Mouse (Mus musculus): ENCODE results near the gene Ccar1. TPM values are rescaled to one million over a fixed set of nuclear protein-coding genes. Genes with fewer than 3 reads are reported as not detected.

Gene Ccar1
- polyA plus RNA-seq, 1 experiment from 2014 or later = 43.0 TPM

DNA sequence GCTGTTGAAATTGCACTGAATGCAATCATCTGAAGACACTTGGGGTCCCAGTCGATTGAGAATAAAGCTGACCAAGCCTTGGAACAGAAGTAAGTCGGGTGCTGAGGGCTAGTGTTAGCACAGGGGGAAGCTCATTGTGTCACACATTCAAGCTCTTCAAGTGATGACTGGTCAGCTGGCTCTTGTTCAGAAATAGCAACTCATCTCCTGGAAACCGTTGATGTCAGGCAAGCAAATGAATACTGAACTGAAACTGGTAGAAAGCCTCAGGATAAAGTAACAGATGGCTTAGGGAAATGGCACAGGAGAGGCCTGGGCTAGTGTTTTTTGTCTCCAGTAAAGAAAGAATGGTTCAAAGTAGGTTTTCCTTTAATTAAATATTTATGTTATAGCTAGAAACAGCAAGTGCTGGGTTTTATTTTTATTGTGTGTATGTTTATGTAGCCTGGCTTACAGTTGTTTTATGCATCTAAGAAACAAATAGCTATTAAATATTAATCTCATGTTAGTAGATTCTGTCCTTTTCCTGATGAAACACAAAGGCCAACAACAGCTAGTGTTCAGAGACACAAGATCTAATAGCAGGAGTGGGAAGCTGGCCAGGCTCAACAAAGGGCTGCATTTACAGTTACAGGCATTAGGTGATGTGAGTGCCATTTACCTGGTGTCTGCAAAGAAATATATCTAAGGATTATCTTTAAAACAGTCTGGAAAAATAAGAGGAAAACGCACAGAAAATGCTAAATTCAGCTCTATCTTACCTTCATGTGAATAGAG is 51.9 kb downstream of the Ccar1 start:
- H3K9me3 ChIP-seq (ENCODE audit: control insufficient read depth, low read length) = no peaks in the 10 kb centered on the region
- H3K27ac ChIP-seq (replicated peaks) = no peak overlapping the region
- H3K4me3 ChIP-seq (ENCODE audit: low read depth, low read length) = no peak overlapping the region
- H3K4me2 ChIP-seq (replicated peaks; ENCODE audit: low read depth) = no peak overlapping the region
- no peak for TF ChIP-seq CTCF (IDR thresholded peaks at IDR 0.05; ENCODE audit: low read depth)
- no peak for TF ChIP-seq EP300 (optimal IDR thresholded peaks at IDR 0.05)
- no peaks in the 10 kb centered on the region for H3K4me1 ChIP-seq (replicated peaks; ENCODE audit: control insufficient read depth, insufficient read depth)
- WGBS = 81% methylated on average over 4 of the region's 4 CpGs
- no peak for ATAC-seq (ENCODE audit: low FRiP score, low TSS enrichment)
- no peaks in the 10 kb centered on the region for H3K27me3 ChIP-seq (ENCODE audit: control insufficient read depth, insufficient read depth, low read length)
- peaks cover 16% of the 10 kb centered on the region; the same call in 1 of the 2 replicates for H3K36me3 ChIP-seq (ENCODE audit: control insufficient read depth, insufficient read depth, low read length)
- no peak overlapping the region for H3K9ac ChIP-seq (ENCODE audit: low read length)
- no peak for DNase-seq (ENCODE audit: low spot score)

DNA sequence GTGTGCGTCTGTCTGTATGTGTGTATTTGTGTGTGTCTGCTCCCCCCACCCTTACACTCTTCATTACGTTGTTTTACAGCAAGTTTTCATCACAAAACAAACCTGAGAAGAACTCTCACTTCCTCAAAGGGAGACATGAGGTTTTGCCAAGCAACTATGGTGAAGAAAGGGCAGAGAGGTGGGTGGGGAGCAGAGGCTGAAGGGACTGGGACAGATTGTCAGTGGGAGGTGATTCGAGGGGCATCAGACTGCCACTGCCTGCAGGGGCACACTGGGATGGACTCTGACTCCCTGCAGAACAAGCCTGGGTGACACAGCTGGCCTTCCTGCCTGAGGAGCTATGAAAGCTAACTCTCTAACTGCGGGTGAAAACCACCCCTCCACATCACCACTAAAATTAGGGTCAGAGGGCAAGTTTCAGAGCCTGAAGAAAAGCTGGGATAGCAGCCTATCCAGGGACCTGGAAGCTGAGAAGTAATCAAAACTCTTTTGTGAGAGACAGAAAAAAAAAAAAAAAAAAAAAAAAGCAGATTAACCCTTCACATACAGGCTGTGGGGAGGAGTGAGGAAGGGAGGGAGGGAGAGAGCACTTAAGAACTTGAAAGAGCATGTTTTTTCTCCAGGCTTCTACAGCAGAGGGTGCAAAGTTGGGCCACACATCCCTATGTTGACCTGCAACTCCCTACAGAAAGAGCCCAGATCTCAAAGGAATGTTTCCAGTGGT is 55.0 kb downstream of the Ccar1 start:
- DNase-seq (ENCODE audit: low spot score) (no peak), ATAC-seq (ENCODE audit: low FRiP score, low TSS enrichment) (no peak)
- H3K4me3 ChIP-seq (ENCODE audit: low read depth, low read length) = no peak overlapping the region
- no peak overlapping the region for H3K9ac ChIP-seq (ENCODE audit: low read length)
- no peak overlapping the region for H3K4me2 ChIP-seq (replicated peaks; ENCODE audit: low read depth)
- WGBS = 32% methylated on average over 4 of the region's 4 CpGs
- H3K27ac ChIP-seq (replicated peaks) = no peak overlapping the region
- TF ChIP-seq CTCF (IDR thresholded peaks at IDR 0.05; ENCODE audit: low read depth) = no peak
- TF ChIP-seq EP300 (optimal IDR thresholded peaks at IDR 0.05) = no peak
- H3K36me3 ChIP-seq (ENCODE audit: control insufficient read depth, insufficient read depth, low read length) = 0 out of 2 replicates have a peak, but pooled peaks cover 3% of the 10 kb centered on the region
- H3K4me1 ChIP-seq (replicated peaks; ENCODE audit: control insufficient read depth, insufficient read depth) = no peaks in the 10 kb centered on the region
- no peaks in the 10 kb centered on the region for H3K27me3 ChIP-seq (ENCODE audit: control insufficient read depth, insufficient read depth, low read length)
- H3K9me3 ChIP-seq (ENCODE audit: control insufficient read depth, low read length) = no peaks in the 10 kb centered on the region

DNA sequence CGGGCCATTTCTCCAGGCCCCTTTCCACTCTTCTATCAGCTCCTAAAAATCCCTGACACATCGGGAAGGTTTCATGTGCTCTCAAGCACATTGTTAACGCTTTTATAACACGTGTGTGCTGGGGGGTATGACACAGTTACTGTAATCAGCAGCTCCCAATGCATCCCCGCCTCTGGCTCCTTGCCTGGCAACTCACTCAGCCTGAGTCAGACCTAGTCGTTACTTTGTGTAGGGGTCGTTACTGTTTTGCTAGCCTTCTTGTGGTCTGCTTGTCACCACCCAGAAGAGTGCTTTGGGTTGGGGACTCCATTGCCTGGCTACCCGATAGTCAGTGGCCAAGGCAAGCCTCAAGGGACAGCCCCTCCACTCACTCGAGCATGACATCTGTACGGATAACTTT is 61.3 kb downstream of the Ccar1 start:
- H3K9me3 ChIP-seq (ENCODE audit: control insufficient read depth, low read length) = no peaks in the 10 kb centered on the region
- H3K27ac ChIP-seq (replicated peaks) = no peak overlapping the region
- H3K27me3 ChIP-seq (ENCODE audit: control insufficient read depth, insufficient read depth, low read length) = no peaks in the 10 kb centered on the region
- no peak overlapping the region for H3K4me3 ChIP-seq (ENCODE audit: low read depth, low read length)
- H3K36me3 ChIP-seq (ENCODE audit: control insufficient read depth, insufficient read depth, low read length) = no peaks in the 10 kb centered on the region
- H3K4me2 ChIP-seq (replicated peaks; ENCODE audit: low read depth) = no peak overlapping the region
- no peak for DNase-seq (ENCODE audit: low spot score)
- WGBS = 73% methylated on average over 10 of the region's 10 CpGs
- peaks cover 3% of the 10 kb centered on the region; the same call in 1 of the 2 replicates for H3K4me1 ChIP-seq (replicated peaks; ENCODE audit: control insufficient read depth, insufficient read depth)
- ATAC-seq (ENCODE audit: low FRiP score, low TSS enrichment) = no peak
- H3K9ac ChIP-seq (ENCODE audit: low read length) = no peak overlapping the region
- TF ChIP-seq EP300 (optimal IDR thresholded peaks at IDR 0.05) (no peak), CTCF (IDR thresholded peaks at IDR 0.05; ENCODE audit: low read depth) (no peak)

DNA sequence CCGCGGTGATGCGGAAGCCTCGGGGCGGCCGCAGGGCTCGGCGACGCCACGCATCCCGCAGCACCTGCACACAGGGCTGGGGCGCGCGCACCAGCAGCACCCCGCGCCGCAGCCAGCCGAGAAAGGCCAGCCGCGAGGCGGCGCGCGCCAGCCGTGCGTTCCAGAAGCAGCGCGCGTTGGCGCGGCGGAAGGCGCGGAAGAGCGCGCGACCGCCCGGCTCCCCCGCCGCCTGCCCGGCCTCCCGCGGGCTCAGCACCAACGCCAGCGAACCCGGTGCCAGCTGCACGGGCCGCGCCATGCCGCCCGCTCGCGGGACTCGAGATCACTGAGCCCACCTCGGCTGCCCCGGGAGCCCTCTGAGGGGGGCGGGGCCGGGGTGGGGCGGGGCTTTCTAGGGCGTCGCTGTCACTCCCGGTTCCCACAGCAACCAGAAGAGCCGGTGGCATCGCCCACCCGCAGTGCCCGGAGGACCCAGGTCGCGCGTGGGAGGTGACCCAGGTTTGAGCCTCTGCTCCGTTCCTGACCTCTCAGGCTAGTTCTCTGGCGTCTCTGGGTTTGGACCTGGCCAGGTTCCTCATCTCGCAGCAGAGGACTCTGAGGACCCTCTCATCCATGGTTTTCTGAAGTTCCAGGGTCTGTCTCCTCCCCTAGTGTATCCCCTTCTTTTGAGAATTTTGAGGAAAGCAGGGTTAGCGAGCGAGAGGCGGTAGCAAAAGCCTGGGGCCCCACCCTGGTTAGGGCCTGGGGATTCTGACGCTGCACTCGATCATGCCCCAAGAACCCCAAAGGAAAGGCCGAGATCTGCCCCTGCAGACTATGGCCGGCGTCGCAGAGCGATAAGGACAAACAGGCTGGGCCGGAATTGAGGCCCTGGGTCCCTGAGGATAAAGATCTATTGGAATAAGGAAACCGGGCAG is 66.1 kb downstream of the Ccar1 start, which contains the start of gene Stox1:
TSS of gene Stox1 (minus strand) at position 358 of the 917 bp plus-strand sequence.
- WGBS = 2% methylated on average over 57 of the region's 85 CpGs
- ATAC-seq (ENCODE audit: low FRiP score, low TSS enrichment) = peak; percentile 71
- H3K4me1 ChIP-seq (replicated peaks; ENCODE audit: control insufficient read depth, insufficient read depth) = peaks cover 3% of the 10 kb centered on the region; the same call in 1 of the 2 replicates
- TF ChIP-seq EP300 (optimal IDR thresholded peaks at IDR 0.05) = no peak
- TF ChIP-seq CTCF (IDR thresholded peaks at IDR 0.05; ENCODE audit: low read depth) = peak; percentile 55
- H3K9ac ChIP-seq (ENCODE audit: low read length) = peak within 1 kb of the TSS; percentile 54
- DNase-seq (ENCODE audit: low spot score) = peak; percentile 69
- no peaks in the 10 kb centered on the region for H3K27me3 ChIP-seq (ENCODE audit: control insufficient read depth, insufficient read depth, low read length)
- no peaks in the 10 kb centered on the region for H3K36me3 ChIP-seq (ENCODE audit: control insufficient read depth, insufficient read depth, low read length)
- H3K27ac ChIP-seq (replicated peaks) = no peak within 1 kb of the TSS
- peak within 1 kb of the TSS; percentile 75 for H3K4me3 ChIP-seq (ENCODE audit: low read depth, low read length)
- H3K9me3 ChIP-seq (ENCODE audit: control insufficient read depth, low read length) = no peaks in the 10 kb centered on the region
- H3K4me2 ChIP-seq (replicated peaks; ENCODE audit: low read depth) = peak within 1 kb of the TSS; percentile 96

DNA sequence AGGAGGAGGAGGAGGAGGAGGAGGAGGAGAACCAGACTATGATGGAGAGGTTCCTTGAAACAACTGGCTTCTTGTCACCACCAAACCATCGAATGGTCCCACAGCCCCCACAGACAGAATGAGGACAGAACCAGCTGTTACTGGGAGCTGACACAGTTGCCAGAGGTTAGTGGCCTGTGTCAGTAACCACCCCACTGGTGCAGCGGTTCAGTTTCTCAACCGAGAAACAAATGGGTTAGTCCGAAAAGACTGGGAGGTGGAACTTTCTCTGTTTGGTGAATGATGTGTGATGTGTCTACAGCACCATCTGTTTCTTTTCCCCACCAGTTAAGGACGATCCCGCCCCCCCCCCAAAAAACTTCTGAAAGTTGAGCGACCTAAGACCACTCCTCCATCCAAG is 67.2 kb downstream of the Ccar1 start:
- TF ChIP-seq EP300 (optimal IDR thresholded peaks at IDR 0.05) = no peak
- TF ChIP-seq CTCF (IDR thresholded peaks at IDR 0.05; ENCODE audit: low read depth) = no peak

More for the DNA sequence above, 67.2 kb downstream of the Ccar1 start:
- no peak overlapping the region for H3K27ac ChIP-seq (replicated peaks)
- no peak overlapping the region for H3K4me3 ChIP-seq (ENCODE audit: low read depth, low read length)
- no peak overlapping the region for H3K9ac ChIP-seq (ENCODE audit: low read length)
- H3K9me3 ChIP-seq (ENCODE audit: control insufficient read depth, low read length) = no peaks in the 10 kb centered on the region
- ATAC-seq (ENCODE audit: low FRiP score, low TSS enrichment) (no peak), DNase-seq (ENCODE audit: low spot score) (no peak)
- no peaks in the 10 kb centered on the region for H3K36me3 ChIP-seq (ENCODE audit: control insufficient read depth, insufficient read depth, low read length)
- H3K4me2 ChIP-seq (replicated peaks; ENCODE audit: low read depth) = peak overlapping the region; percentile 96; the same call in 1 of the 2 replicates
- peaks cover 3% of the 10 kb centered on the region; the same call in 1 of the 2 replicates for H3K4me1 ChIP-seq (replicated peaks; ENCODE audit: control insufficient read depth, insufficient read depth)
- no peaks in the 10 kb centered on the region for H3K27me3 ChIP-seq (ENCODE audit: control insufficient read depth, insufficient read depth, low read length)
- 10% methylated on average over 7 of the region's 7 CpGs for WGBS
